In genomic region chr11:54787488-54788474, GRCm38 (mm10) we compare ENCODE assay signal across 8 mouse cellular contexts. TPM values are rescaled to one million over a fixed set of nuclear protein-coding genes. Genes with fewer than 3 reads are reported as not detected.
DNase-seq lines count a peak whose midpoint lies in the region; ATAC-seq lines count a peak whose summit lies in the region.

Gene Cdc42se2 (minus strand): TSS chr11:54787675.

- WGBS in forebrain, embryonic 14.5 days, result 4% methylated on average over 56 of the region's 56 CpGs
- 4% methylated on average over 56 of the region's 56 CpGs for WGBS in neural tube, embryonic 15.5 days

- ATAC-seq in forebrain, embryonic 14.5 days, result peak; percentile 98
- peak; percentile 99 for ATAC-seq in neural tube, embryonic 15.5 days (ENCODE audit: low FRiP score)

- no peaks in the 10 kb centered on the region for H3K9me3 ChIP-seq in forebrain, embryonic 14.5 days (replicated peaks; ENCODE audit: control insufficient read depth, low read length)
- no peaks in the 10 kb centered on the region for H3K9me3 ChIP-seq in neural tube, embryonic 15.5 days (replicated peaks)

- no peaks in the 10 kb centered on the region for H3K27me3 ChIP-seq in forebrain, embryonic 14.5 days (replicated peaks; ENCODE audit: control insufficient read depth, insufficient read depth, low read length)
- H3K27me3 ChIP-seq in neural tube, embryonic 15.5 days (replicated peaks), result no peaks in the 10 kb centered on the region

- H3K27ac ChIP-seq in forebrain, embryonic 14.5 days (ENCODE audit: low read depth, low read length), result peak within 1 kb of the TSS; percentile 99
- peak within 1 kb of the TSS; percentile 95 for H3K27ac ChIP-seq in neural tube, embryonic 15.5 days (replicated peaks)

- H3K4me2 ChIP-seq in forebrain, embryonic 14.5 days (ENCODE audit: low read length), result peak within 1 kb of the TSS; percentile 67
- peak within 1 kb of the TSS; percentile 68 for H3K4me2 ChIP-seq in neural tube, embryonic 15.5 days

- DNase-seq in ES-CJ7 (ENCODE audit: low read depth, low spot score), result peak; percentile 98
- peak; percentile 96 for DNase-seq in cerebellum, adult 11 months
- peak; percentile 98 for DNase-seq in forebrain, embryonic 14.5 days (ENCODE audit: low spot score)
- DNase-seq in heart, postnatal 14 days, result peak; percentile 96 to 98
- DNase-seq in layer of hippocampus, adult 11-12 months (ENCODE audit: low spot score), result peak; percentile 97
- peak; percentile 94 for DNase-seq in lung, adult 18-20 months
- DNase-seq in testis, postnatal 14 days (ENCODE audit: low spot score), result peak; percentile 98

- peaks cover 12% of the 10 kb centered on the region; the same call in 1 of the 2 replicates for H3K4me1 ChIP-seq in forebrain, embryonic 14.5 days (ENCODE audit: control insufficient read depth, insufficient read depth, low read length)
- H3K4me1 ChIP-seq in neural tube, embryonic 15.5 days, result peaks cover 31% of the 10 kb centered on the region

- peak within 1 kb of the TSS; percentile 96 for H3K4me3 ChIP-seq in forebrain, embryonic 14.5 days (ENCODE audit: low read depth, low read length)
- H3K4me3 ChIP-seq in neural tube, embryonic 15.5 days (replicated peaks), result peak within 1 kb of the TSS; percentile 60

- intact Hi-C loops in heart, postnatal 14 days (cut with DNase I), result loop anchor here (2.0 to 5.0 kb wide), 3 partner anchors 35 to 80 kb away; partner anchors contain the start of gene Lyrm7

- peak within 1 kb of the TSS; percentile 95 for H3K9ac ChIP-seq in forebrain, embryonic 14.5 days (ENCODE audit: low read length)
- H3K9ac ChIP-seq in neural tube, embryonic 15.5 days (replicated peaks), result peak within 1 kb of the TSS; percentile 81

- no peaks in the 10 kb centered on the region for H3K36me3 ChIP-seq in forebrain, embryonic 14.5 days (ENCODE audit: control insufficient read depth, insufficient read depth, low read length)
- no peaks in the 10 kb centered on the region for H3K36me3 ChIP-seq in neural tube, embryonic 15.5 days

RNA-seq across cellular contexts. Expression of gene Cdc42se2, which starts in this region (rescaled TPM):
- polyA plus RNA-seq in forebrain, embryonic 14.5 days (2014; fragmentation: Nextera tagmentation; extraction: Ambion mirVana), result 221 and 226 TPM in 2 replicates
- 10 to 100 TPM; 28.8 to 28.9 TPM for total RNA-seq in heart, postnatal 14 days (2021)
- polyA plus RNA-seq in neural tube, embryonic 15.5 days (2015; fragmentation: Nextera tagmentation; extraction: Ambion mirVana), result 120 and 130 TPM in 2 replicates

Comparison
In these comparisons a context has a peak if more than half of its experiments do, and no peak if none do; other contexts are left out.
1. Peak in every context shown above with its lines: DNase-seq, ATAC-seq, H3K4me3 ChIP-seq and H3K27ac ChIP-seq.